Mouse (Mus musculus) myocyte (in vitro differentiated cells): ENCODE results near the gene 0610012G03Rik.

ENCODE experiments used
- CEBPB ChIP-seq: IDR thresholded peaks from 2 replicates; pipeline ENCODE4 v1.6.1; 2011; ENCODE audit warnings: mild to moderate bottlenecking, moderate library complexity; ENCODE audit not compliant: poor library complexity, insufficient read depth, severe bottlenecking
- E2F4 ChIP-seq: IDR thresholded peaks from one replicate; pipeline ENCODE4 v1.6.1; 2011; ENCODE audit warnings: mild to moderate bottlenecking, control low read depth, moderate library complexity; ENCODE audit not compliant: insufficient read depth
- MAX ChIP-seq: IDR thresholded peaks from one replicate; pipeline ENCODE4 v1.6.1; 2011; ENCODE audit warnings: low read depth, mild to moderate bottlenecking, control low read depth
- MYOG ChIP-seq, 3 experiments: IDR thresholded peaks; one replicate each; pipeline ENCODE4 v1.6.1; 2011; ENCODE audit warnings: control low read depth in 2 of 3, low read depth in 2 of 3, mild to moderate bottlenecking in 2 of 3; ENCODE audit not compliant: insufficient read length in 2 of 3, control insufficient read depth in 1 of 3, insufficient read depth in 1 of 3
- POLR2A ChIP-seq: IDR thresholded peaks from one replicate; pipeline ENCODE4 v1.6.1; 2011; ENCODE audit warnings: low read depth, mild to moderate bottlenecking, control low read depth, moderate library complexity; ENCODE audit not compliant: insufficient read length
- POLR2AphosphoS2 ChIP-seq: IDR thresholded peaks from one replicate; pipeline ENCODE4 v1.6.1; 2011; ENCODE audit warnings: low read depth, control low read depth; ENCODE audit not compliant: insufficient read length
- USF1 ChIP-seq: IDR thresholded peaks from one replicate; pipeline ENCODE4 v1.6.1; 2011; ENCODE audit warnings: low read depth, mild to moderate bottlenecking, control low read depth, moderate library complexity

GRCm38 (mm10) chr16:31992039-31992438, 43.7 kb upstream of the 0610012G03Rik start:
- TF ChIP-seq CEBPB (no peak), POLR2A (no peak), POLR2AphosphoS2 (no peak), USF1 (no peak), MAX (no peak), MYOG (IDR thresholded peaks at IDR 0.05; ENCODE audit: control insufficient read depth in 1 of 3, insufficient read depth in 1 of 3, insufficient read length in 2 of 3, low read depth in 2 of 3) (no peak), E2F4 (no peak)
